Mouse (Mus musculus): ENCODE results near the gene Hoxd10.

The Hoxd10 gene

GRCm38 (mm10) chr2:74679596-74679971 lies 12.1 kb upstream of the Hoxd10 start:
- in situ Hi-C loops (cut with MboI, MseI), result loop anchor here (25.0 kb wide), 1 partner anchor 908 kb away; no protein-coding TSS in a partner anchor

DNA sequence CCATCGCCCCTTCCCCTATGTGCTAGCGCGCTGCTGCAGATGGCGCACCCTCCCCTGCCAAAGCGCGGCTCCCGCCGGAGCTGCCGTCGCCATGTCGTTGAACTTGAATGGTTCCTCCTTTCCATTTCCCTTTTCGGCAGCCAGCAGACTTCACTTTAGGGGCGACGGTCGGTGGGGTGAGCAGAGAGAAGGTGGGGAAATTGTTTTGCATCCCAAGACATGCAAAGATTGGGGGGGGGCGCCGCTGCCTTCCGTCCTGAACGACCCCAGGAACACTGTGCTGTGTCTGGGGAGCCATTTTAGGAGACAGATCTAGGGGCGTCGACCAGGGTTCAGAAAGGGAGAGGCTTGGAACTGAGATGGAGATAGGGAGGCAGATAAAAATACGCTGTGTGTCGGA lies 11.7 kb upstream of the Hoxd10 start:
- in situ Hi-C loops (cut with MboI, MseI), result loop anchor here (25.0 kb wide), 1 partner anchor 907 kb away; no protein-coding TSS in a partner anchor

DNA sequence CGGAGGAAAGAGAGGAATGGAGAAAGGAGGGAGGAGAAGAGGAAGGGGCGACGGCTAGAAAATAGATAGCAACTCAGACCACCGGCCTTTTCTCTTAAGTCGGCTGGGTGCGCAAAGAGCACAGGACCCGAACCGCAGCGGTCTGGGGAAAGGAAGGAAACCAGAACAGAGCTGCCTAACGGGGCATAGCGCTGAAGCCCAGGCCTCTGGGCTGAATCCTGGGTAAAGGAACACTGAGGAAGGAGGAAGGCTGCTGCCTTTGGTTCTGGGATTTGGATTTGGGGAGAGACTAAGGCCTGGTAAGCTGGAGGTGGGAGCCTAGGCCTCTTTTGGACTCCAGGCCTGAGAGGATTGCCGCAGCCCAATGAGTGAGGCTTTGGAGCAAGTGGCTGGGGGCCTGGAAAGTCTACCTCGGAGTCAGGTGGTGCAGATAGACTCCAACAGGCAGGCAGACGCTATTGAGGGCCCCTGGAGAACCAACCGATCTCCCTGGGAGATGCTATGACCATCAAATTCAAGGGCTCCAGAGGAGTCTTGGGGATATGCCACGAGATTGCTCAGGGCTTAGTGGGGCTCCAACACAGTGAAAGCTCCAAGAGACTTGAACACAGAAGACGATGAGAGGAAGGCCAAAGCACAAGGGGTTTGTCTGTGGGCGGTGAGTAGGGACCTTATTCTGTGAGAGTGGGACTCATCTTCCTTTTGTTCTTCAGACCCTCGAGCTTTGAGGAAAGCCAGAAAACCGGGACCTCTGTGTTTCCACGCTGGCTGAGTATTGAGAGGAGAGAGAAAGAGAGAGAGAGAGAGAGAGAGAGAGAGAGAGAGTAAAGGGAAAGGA lies 10.9 kb upstream of the Hoxd10 start:
- in situ Hi-C loops (cut with MboI, MseI), result loop anchor here (25.0 kb wide), 1 partner anchor 907 kb away; no protein-coding TSS in a partner anchor

GRCm38 (mm10) chr2:74681594-74682531 lies 9.9 kb upstream of the Hoxd10 start:
- in situ Hi-C loops (cut with MboI, MseI), result loop anchor here (25.0 kb wide), 1 partner anchor 905 kb away; no protein-coding TSS in a partner anchor

DNA sequence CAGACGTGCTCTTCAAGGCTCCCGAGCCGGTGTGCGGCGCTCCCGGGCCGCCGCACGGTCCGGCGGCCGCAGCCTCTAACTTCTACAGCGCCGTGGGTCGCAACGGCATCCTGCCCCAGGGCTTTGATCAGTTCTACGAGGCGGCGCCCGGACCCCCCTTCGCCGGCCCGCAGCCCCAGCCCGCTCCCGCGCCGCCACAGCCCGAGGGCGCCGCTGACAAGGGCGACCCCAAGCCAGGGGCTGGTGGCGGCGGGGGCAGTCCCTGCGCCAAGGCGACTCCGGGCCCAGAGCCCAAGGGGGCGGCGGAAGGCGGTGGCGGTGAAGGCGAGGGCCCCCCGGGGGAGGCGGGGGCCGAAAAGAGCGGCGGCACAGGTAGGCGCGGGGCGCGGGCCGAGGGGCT lies 8.9 kb upstream of the Hoxd10 start:
- in situ Hi-C loops (cut with MboI, MseI), result loop anchor here (25.0 kb wide), 1 partner anchor 905 kb away; no protein-coding TSS in a partner anchor

GRCm38 (mm10) chr2:74683471-74683951 lies 8.2 kb upstream of the Hoxd10 start:
- in situ Hi-C loops (cut with MboI, MseI), result loop anchor here (25.0 kb wide), 1 partner anchor 904 kb away; no protein-coding TSS in a partner anchor

DNA sequence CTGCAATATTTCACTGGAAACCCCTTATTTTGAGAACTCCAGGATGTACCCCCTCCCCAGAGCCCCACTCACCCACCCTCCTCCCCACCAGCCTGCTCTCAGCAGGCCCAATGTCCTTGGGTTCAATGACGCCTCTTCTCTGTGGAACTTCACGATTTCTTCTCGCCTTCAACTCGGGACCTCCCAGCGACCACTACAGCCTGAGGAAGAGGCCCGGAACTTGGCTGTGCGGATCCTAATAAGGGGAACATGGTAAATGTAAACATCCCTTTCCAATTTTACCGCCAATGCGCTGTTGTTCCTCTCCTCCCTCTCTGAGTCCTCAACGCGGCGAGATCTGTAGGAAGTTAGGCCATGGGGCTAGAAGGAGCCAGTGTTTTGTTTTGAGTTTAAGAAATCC lies 7.6 kb upstream of the Hoxd10 start:
- in situ Hi-C loops (cut with MboI, MseI), result loop anchor here (25.0 kb wide), 1 partner anchor 903 kb away; no protein-coding TSS in a partner anchor

- in situ Hi-C loops (cut with MboI, MseI), result loop anchor here (25.0 kb wide), 1 partner anchor 902 kb away; no protein-coding TSS in a partner anchor
Measured at GRCm38 (mm10) chr2:74685059-74685603, 6.6 kb upstream of the Hoxd10 start.

DNA sequence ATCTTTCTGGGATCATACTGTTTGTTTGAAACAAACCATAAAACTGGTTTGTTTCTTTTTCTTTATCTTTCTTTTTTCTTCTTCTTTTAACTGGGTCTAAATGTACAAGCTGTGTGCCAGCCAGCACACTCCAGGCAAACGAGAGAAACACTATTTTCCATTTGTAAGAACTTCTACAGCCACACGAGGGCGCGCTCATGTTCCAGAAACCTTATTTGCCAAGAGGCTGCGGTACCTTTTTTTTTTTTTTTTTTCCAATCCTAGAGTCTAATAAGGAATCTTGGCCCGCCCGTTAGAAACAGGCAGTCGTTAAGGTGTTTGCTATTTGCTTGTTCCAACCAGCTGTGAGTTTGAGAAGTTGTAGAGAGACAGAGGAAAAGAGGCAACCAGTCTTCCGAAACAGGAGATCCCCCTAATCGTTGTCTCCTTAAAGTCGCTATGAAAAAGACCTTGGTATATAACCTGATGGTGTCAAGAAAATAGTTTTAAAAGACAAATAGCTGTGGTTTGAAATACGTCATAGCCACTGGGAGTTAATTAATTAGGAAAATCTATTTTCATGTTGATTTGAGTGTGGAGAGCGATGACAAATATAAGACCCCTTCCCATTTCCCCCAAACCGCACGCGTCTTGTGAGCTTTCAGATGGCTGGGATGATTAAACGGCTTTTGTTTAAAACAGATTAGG lies 5.3 kb upstream of the Hoxd10 start:
- in situ Hi-C loops (cut with MboI, MseI), result loop anchor here (25.0 kb wide), 1 partner anchor 901 kb away; no protein-coding TSS in a partner anchor

- in situ Hi-C loops (cut with MboI, MseI), result loop anchor here (25.0 kb wide), 1 partner anchor 900 kb away; no protein-coding TSS in a partner anchor
Measured at GRCm38 (mm10) chr2:74686988-74687697, 4.6 kb upstream of the Hoxd10 start.

DNA sequence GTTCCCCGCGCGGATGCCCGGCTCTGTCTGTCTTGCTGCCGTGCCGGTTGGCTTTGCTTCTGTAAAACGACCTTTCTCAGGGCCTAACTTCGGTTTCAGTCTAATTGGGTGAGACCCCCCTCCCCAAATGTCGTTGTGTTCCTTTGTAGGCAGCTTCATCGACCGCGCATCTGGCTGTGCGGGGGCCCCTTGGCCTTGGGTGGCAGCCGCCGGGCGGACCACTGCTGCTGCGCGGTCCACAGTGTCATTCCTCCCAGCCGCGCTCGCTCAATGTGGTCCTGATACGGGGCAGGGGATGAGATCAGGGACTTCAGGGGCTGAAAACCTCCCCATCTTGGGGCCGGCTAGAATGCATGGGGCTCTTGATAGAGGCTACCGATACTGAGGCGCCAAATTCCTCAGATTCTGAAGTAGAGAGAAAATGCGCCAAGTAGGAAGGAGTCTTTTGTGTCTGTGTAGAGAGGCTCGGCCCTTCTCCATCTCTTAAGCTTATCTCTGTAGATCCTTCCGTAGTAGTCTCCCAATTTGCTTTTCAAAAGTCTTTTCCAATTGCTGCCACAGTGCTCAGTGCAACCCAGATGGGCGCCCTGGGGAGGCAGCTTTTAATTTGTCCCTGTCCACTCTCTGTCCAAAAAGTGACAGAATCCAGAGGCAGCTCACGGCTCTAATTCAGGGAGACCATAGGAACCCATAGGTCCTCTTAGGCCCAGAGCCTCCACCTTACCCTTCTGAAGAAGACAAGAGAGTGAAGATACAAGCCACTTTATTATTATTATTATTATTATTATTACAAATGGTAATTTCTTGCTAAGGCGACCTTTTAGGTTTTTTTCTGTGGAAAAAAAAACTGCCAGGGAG lies 3.8 kb upstream of the Hoxd10 start:
- in situ Hi-C loops (cut with MboI, MseI), result loop anchor here (25.0 kb wide), 1 partner anchor 899 kb away; no protein-coding TSS in a partner anchor

DNA sequence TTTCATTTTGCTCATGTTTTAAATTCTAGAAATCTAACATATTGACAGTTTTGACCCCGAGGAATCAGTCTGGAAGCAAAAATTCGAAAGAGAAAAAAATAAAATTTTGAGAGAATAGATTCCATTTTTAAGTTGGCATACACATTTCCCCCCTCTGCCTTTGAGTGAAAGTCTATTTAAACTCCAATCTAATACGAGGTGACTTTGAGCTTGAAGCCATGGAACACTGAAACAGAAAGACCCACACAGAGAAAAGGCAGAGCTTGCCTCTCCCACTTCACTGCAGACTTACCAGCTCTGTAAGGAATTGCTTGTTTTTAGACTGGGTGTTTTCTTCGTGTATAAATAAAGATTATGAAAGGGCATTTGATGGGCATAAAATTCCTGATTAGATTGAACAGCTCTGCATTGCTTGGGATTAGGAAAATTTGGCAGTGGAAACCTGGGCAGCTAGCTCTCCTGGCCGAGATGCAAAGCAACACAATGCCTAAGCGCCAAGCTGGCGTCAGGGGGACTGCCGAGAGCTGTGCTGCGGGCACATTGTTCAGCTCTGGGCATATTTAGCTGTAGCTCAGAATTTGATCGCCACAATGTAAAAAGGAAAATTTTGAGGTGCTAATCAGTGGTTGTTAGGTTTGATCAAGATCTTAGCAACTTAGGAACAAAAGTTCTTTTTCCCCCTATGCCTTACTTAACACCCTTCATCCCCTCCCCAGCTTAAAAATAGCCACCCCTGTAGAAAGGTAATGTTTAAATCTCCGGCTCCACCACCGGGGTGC lies 2.7 kb upstream of the Hoxd10 start:
- in situ Hi-C loops (cut with MboI, MseI), result loop anchor here (25.0 kb wide), 1 partner anchor 898 kb away; no protein-coding TSS in a partner anchor

DNA sequence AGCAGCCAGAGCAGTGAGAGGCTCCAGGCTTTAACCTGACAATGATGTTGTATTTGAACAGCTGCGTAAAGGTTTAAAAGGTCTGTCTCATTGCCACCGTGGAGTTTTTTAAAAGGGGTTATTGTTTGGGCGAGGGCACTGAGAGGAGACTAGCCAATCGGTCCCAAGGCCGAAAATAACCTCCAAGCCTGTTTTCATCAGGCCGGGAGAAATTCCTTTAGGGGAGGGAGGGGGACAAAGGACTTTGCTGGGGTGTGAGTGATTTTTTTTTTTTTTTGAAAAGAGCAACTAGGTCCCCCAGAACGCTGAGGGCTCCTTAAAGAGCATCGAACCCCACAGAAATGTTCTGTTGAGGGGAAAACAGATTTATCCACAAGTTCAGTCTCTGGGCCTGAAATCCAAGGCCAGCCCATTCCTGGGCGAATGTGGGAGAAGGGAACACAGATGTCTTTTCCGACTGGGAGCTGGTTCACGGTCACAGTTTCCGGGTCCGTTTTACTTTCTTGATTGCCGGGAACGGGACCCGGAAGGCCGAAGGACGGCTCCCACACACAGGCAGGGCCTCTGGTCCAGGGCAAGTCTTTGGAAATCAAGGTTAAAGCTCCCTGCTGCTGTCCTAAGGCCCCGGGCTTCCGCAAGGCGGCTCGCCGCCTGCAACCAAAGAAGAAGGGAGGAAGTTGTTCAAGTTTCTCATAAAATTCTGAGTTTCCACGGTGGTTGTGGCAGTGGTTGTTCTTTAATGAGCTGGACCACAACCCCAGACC lies 2.0 kb upstream of the Hoxd10 start:
- in situ Hi-C loops (cut with MboI, MseI), result loop anchor here (25.0 kb wide), 1 partner anchor 898 kb away; no protein-coding TSS in a partner anchor

- in situ Hi-C loops (cut with MboI, MseI), result loop anchor here (25.0 kb wide), 1 partner anchor 897 kb away; no protein-coding TSS in a partner anchor
Measured at GRCm38 (mm10) chr2:74690338-74690716, 1.4 kb upstream of the Hoxd10 start.

DNA sequence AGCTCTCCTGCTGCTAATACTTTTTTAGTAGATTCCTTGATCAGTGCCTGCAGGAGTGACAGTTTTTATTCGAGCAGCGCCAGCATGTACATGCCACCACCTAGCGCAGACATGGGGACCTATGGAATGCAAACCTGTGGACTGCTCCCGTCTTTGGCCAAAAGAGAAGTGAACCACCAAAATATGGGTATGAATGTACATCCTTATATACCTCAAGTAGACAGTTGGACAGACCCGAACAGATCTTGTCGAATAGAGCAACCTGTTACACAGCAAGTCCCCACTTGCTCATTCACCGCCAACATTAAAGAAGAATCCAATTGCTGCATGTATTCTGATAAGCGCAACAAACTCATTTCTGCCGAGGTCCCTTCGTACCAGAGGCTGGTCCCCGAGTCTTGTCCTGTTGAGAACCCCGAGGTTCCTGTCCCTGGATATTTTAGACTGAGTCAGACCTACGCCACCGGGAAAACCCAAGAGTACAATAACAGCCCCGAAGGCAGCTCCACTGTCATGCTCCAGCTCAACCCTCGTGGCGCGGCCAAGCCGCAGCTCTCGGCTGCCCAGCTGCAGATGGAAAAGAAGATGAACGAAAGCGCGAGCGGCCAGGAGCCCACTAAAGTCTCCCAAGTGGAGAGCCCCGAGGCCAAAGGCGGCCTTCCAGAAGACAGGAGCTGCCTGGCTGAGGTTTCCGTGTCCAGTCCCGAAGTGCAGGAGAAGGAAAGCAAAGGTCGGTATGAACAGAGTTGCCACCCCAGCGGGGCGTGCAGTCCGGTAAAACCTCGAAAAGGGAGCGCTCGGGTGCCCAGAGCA lies 477 bp downstream of the Hoxd10 start:
- in situ Hi-C loops (cut with MboI, MseI), result loop anchor here (25.0 kb wide), 1 partner anchor 895 kb away; no protein-coding TSS in a partner anchor

GRCm38 (mm10) chr2:74692808-74693431 lies 1.2 kb downstream of the Hoxd10 start:
- in situ Hi-C loops (cut with MboI, MseI), result loop anchor here (25.0 kb wide), 1 partner anchor 894 kb away; no protein-coding TSS in a partner anchor

Measured in regulatory T cell (primary cell).